Mouse (Mus musculus): ENCODE results near the gene Il12rb1. TPM values are rescaled to one million over a fixed set of nuclear protein-coding genes. Genes with fewer than 3 reads are reported as not detected.

Gene Il12rb1
- polyA plus RNA-seq, 1 experiment from 2014 or later: 0.23 TPM

GRCm38 (mm10) chr8:70780093-70780492 lies 28.2 kb upstream of the Il12rb1 start:
- Histone ChIP-seq H3K4me1 (ENCODE audit: control insufficient read depth, insufficient read depth, low read length) (peaks cover 16% of the 10 kb centered on the region), H3K4me3 (replicated peaks; ENCODE audit: low read length) (no peak overlapping the region), H3K4me2 (ENCODE audit: low read depth, low read length) (no peak overlapping the region), H3K36me3 (ENCODE audit: control insufficient read depth, insufficient read depth, low read length) (peaks cover 26% of the 10 kb centered on the region), H3K9ac (ENCODE audit: low read length) (peak overlapping the region; percentile 33; the same call in 1 of the 2 replicates), H3K9me3 (replicated peaks; ENCODE audit: control insufficient read depth, low read length) (no peaks in the 10 kb centered on the region), H3K27me3 (ENCODE audit: control insufficient read depth, insufficient read depth, low read length) (no peaks in the 10 kb centered on the region), H3K27ac (ENCODE audit: low read length) (no peak overlapping the region)
- WGBS: 68% methylated on average over 11 of the region's 11 CpGs
- no peak for ATAC-seq (ENCODE audit: insufficient read depth, low FRiP score)

- no peaks in the 10 kb centered on the region for H3K9me3 ChIP-seq (replicated peaks; ENCODE audit: control insufficient read depth, low read length)
- H3K9ac ChIP-seq (ENCODE audit: low read length): no peak overlapping the region
- no peak overlapping the region for H3K4me2 ChIP-seq (ENCODE audit: low read depth, low read length)
- peaks cover 24% of the 10 kb centered on the region for H3K36me3 ChIP-seq (ENCODE audit: control insufficient read depth, insufficient read depth, low read length)
- no peak overlapping the region for H3K4me3 ChIP-seq (replicated peaks; ENCODE audit: low read length)
- WGBS: 89% methylated on average over 25 of the region's 25 CpGs
- no peaks in the 10 kb centered on the region for H3K27me3 ChIP-seq (ENCODE audit: control insufficient read depth, insufficient read depth, low read length)
- peaks cover 17% of the 10 kb centered on the region for H3K4me1 ChIP-seq (ENCODE audit: control insufficient read depth, insufficient read depth, low read length)
- ATAC-seq (ENCODE audit: insufficient read depth, low FRiP score): no peak
- H3K27ac ChIP-seq (ENCODE audit: low read length): no peak overlapping the region
These were observed 21.8 kb upstream of the Il12rb1 start for GRCm38 (mm10) chr8:70786291-70787050.

DNA sequence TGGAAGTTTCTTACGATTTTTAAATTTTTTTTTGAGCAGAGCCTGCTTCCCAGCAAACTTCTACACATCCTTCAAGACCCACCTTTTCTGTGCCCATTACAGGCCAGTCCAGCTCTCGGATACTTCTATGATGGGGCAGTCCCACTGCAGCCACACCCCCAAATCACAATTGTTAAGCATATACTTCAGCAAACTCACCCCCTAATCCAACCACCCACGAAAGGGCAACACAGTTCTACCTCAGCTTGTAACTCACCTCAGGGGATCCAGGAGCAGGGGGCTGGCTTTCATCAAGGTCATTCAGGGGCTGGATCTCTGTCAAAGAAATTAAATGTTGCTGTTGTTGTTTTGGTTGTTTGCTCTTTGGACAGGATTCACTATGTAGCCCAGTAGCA lies 21.2 kb upstream of the Il12rb1 start:
- Histone ChIP-seq H3K27me3 (ENCODE audit: control insufficient read depth, insufficient read depth, low read length) (no peaks in the 10 kb centered on the region), H3K9ac (ENCODE audit: low read length) (no peak overlapping the region)

DNA sequence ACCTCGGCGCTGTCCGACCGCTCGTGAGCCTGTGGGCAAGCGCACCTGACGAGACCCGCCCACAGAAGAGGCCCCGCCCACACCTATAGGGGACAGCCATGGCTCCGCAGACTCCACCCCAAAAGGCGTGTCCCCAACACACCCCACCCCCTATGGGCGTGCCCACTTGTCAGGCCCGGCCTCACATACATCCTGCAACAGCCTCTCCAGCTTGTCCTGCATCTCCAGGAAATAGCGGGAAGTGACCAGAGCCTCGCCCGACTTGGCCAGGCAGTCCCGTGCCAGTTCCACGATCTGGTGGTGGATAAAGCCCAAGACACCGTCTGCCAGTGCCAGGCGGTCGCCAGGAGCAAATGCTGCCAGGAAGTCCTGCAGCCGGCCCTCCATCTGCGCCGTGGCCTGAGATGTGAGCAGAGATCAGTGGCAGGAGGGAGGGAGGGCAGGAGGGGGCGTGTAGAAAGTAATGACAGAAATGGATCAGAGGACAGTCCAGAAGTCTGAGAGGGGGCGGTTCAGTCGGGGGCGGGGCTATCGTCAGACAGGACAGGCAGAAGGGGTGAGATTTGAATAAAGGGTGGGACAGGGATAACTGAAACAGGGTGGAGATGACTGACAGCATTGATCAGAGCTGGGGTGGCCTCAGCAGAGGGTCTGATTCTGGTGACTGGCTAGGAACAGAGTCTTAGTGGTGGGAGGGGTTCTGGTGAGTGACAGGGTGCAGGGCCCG lies 20.1 kb upstream of the Il12rb1 start:
- no peak overlapping the region for H3K4me3 ChIP-seq (replicated peaks; ENCODE audit: low read length)
- H3K4me1 ChIP-seq (ENCODE audit: control insufficient read depth, insufficient read depth, low read length): peaks cover 29% of the 10 kb centered on the region
- no peak overlapping the region for H3K4me2 ChIP-seq (ENCODE audit: low read depth, low read length)
- peaks cover 21% of the 10 kb centered on the region for H3K36me3 ChIP-seq (ENCODE audit: control insufficient read depth, insufficient read depth, low read length)
- no peak overlapping the region for H3K9ac ChIP-seq (ENCODE audit: low read length)
- no peaks in the 10 kb centered on the region for H3K9me3 ChIP-seq (replicated peaks; ENCODE audit: control insufficient read depth, low read length)
- H3K27ac ChIP-seq (ENCODE audit: low read length): no peak overlapping the region
- ATAC-seq (ENCODE audit: insufficient read depth, low FRiP score): peak; percentile 14; the same call in 1 of the 2 replicates
- WGBS: 34% methylated on average over 30 of the region's 30 CpGs
- H3K27me3 ChIP-seq (ENCODE audit: control insufficient read depth, insufficient read depth, low read length): no peaks in the 10 kb centered on the region

More for the DNA sequence above, 21.2 kb upstream of the Il12rb1 start:
- Histone ChIP-seq H3K4me3 (replicated peaks; ENCODE audit: low read length) (no peak overlapping the region), H3K36me3 (ENCODE audit: control insufficient read depth, insufficient read depth, low read length) (peaks cover 24% of the 10 kb centered on the region), H3K9me3 (replicated peaks; ENCODE audit: control insufficient read depth, low read length) (no peaks in the 10 kb centered on the region), H3K4me2 (ENCODE audit: low read depth, low read length) (no peak overlapping the region), H3K4me1 (ENCODE audit: control insufficient read depth, insufficient read depth, low read length) (peaks cover 23% of the 10 kb centered on the region), H3K27ac (ENCODE audit: low read length) (no peak overlapping the region; the same call in 1 of the 2 replicates)
- ATAC-seq (ENCODE audit: insufficient read depth, low FRiP score): no peak
- WGBS: 85% methylated on average over 3 of the region's 3 CpGs

GRCm38 (mm10) chr8:70789046-70789445 lies 19.2 kb upstream of the Il12rb1 start:
- no peak for ATAC-seq (ENCODE audit: insufficient read depth, low FRiP score)
- Histone ChIP-seq H3K9me3 (replicated peaks; ENCODE audit: control insufficient read depth, low read length) (no peaks in the 10 kb centered on the region), H3K36me3 (ENCODE audit: control insufficient read depth, insufficient read depth, low read length) (peaks cover 13% of the 10 kb centered on the region), H3K27ac (ENCODE audit: low read length) (no peak overlapping the region), H3K4me2 (ENCODE audit: low read depth, low read length) (no peak overlapping the region), H3K4me1 (ENCODE audit: control insufficient read depth, insufficient read depth, low read length) (peaks cover 34% of the 10 kb centered on the region), H3K9ac (ENCODE audit: low read length) (no peak overlapping the region), H3K27me3 (ENCODE audit: control insufficient read depth, insufficient read depth, low read length) (no peaks in the 10 kb centered on the region), H3K4me3 (replicated peaks; ENCODE audit: low read length) (no peak overlapping the region)
- 83% methylated on average over 10 of the region's 10 CpGs for WGBS

GRCm38 (mm10) chr8:70790846-70791245 lies 17.4 kb upstream of the Il12rb1 start:
- WGBS: 49% methylated on average over 8 of the region's 8 CpGs
- H3K9ac ChIP-seq (ENCODE audit: low read length): peak overlapping the region; percentile 96
- no peak for ATAC-seq (ENCODE audit: insufficient read depth, low FRiP score)
- no peak overlapping the region; the same call in 1 of the 2 replicates for H3K27ac ChIP-seq (ENCODE audit: low read length)
- no peaks in the 10 kb centered on the region for H3K27me3 ChIP-seq (ENCODE audit: control insufficient read depth, insufficient read depth, low read length)
- H3K4me1 ChIP-seq (ENCODE audit: control insufficient read depth, insufficient read depth, low read length): peaks cover 34% of the 10 kb centered on the region
- H3K9me3 ChIP-seq (replicated peaks; ENCODE audit: control insufficient read depth, low read length): no peaks in the 10 kb centered on the region
- H3K36me3 ChIP-seq (ENCODE audit: control insufficient read depth, insufficient read depth, low read length): peaks cover 13% of the 10 kb centered on the region
- H3K4me2 ChIP-seq (ENCODE audit: low read depth, low read length): peak overlapping the region; percentile 93
- peak overlapping the region; percentile 83 for H3K4me3 ChIP-seq (replicated peaks; ENCODE audit: low read length)

- H3K4me1 ChIP-seq (ENCODE audit: control insufficient read depth, insufficient read depth, low read length): peaks cover 35% of the 10 kb centered on the region
- peak overlapping the region; percentile 93 for H3K4me2 ChIP-seq (ENCODE audit: low read depth, low read length)
- H3K27me3 ChIP-seq (ENCODE audit: control insufficient read depth, insufficient read depth, low read length): no peaks in the 10 kb centered on the region
- H3K4me3 ChIP-seq (replicated peaks; ENCODE audit: low read length): peak overlapping the region; percentile 83
- WGBS: 55% methylated on average over 7 of the region's 7 CpGs
- no peaks in the 10 kb centered on the region for H3K9me3 ChIP-seq (replicated peaks; ENCODE audit: control insufficient read depth, low read length)
- peaks cover 13% of the 10 kb centered on the region for H3K36me3 ChIP-seq (ENCODE audit: control insufficient read depth, insufficient read depth, low read length)
- peak overlapping the region; percentile 96 for H3K9ac ChIP-seq (ENCODE audit: low read length)
- no peak for ATAC-seq (ENCODE audit: insufficient read depth, low FRiP score)
- peak overlapping the region; percentile 89; the same call in 1 of the 2 replicates for H3K27ac ChIP-seq (ENCODE audit: low read length)
These were observed 17.0 kb upstream of the Il12rb1 start for GRCm38 (mm10) chr8:70791294-70791701.

DNA sequence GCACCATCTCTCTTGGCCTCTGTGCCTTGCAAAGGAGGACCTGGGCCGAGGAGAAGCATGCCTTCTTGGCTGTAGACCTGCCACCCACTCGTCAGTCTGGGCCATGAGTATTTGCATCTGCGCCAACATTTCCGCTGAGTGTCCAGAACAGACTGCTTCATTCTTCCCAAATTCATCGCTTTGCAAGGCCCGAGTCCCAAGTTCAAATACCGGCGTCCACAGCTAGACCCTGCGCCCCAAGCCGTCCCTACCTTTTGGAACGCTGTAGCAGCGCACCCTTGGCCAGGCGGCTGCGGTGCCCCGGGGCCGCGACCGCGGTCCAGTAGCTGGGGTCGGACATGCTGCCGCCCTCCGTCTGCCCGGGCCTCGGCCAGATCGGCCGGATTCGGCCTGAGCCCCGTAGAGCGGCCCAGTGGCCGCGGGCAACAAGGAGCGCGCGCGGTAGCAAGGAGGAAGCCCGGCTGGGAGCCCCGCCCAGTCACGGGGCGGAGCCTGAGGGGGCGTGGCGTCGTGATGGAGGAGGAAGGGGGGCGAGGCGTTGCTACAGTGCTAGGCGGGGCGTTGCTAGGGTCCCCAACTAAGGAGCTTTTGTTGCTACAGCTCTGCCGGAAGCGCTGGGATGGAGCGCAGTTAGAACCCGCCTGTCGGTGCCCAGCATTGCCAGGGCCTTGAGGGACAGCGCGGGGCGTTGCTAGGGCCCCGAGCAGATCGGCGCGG lies 16.1 kb upstream of the Il12rb1 start:
- Histone ChIP-seq H3K4me2 (ENCODE audit: low read depth, low read length) (peak overlapping the region; percentile 93), H3K27ac (ENCODE audit: low read length) (peak overlapping the region; percentile 89), H3K27me3 (ENCODE audit: control insufficient read depth, insufficient read depth, low read length) (no peaks in the 10 kb centered on the region), H3K36me3 (ENCODE audit: control insufficient read depth, insufficient read depth, low read length) (peaks cover 12% of the 10 kb centered on the region), H3K9me3 (replicated peaks; ENCODE audit: control insufficient read depth, low read length) (no peaks in the 10 kb centered on the region), H3K4me3 (replicated peaks; ENCODE audit: low read length) (peak overlapping the region; percentile 83), H3K4me1 (ENCODE audit: control insufficient read depth, insufficient read depth, low read length) (peaks cover 39% of the 10 kb centered on the region), H3K9ac (ENCODE audit: low read length) (peak overlapping the region; percentile 96)
- peak; percentile 76 for ATAC-seq (ENCODE audit: insufficient read depth, low FRiP score)
- 4% methylated on average over 57 of the region's 58 CpGs for WGBS

All from stomach, embryonic 16.5 days (tissue).